Mouse (Mus musculus): ENCODE data around the gene Gzma. TPM values are rescaled to one million over a fixed set of nuclear protein-coding genes. Genes with fewer than 3 reads are reported as not detected.

The Gzma gene
- total RNA-seq, 2 experiments from 2014 or later, result not detected

DNA sequence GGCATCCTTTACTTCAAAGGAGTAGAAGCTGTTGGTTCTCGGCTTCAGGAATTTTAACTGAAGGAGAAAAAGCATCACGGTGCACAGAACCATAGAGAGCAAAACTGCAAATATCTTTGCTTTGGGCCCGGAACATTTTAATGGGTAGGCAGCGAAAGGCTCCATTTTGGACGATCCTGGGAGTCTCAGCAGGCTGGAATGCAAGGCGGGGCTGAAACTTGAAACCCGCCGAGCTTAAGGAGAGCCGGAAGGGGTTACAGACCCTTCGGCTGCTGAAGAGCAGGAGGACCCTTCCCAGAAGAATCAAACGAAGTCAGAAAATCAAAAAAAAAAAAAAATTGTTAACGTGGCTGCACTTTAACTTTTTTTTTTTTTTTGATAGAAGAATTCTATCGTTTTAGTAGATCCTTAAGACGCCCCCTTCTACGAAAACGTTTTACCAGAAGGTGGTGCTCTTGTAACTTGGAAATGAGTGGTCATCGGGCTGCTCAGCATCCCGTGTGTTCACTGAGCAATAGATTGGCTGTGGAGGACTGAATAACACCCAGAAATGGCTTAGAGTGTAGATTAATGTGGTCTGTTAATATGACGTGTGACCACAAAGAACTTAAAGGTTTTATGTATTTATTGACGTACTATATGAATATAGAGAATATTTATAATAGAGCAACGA is 54.4 kb downstream of the Gzma start, which contains the start of gene Gpx8:
Gene Gpx8, minus strand, starts transcription at position 200 of the 673 bp plus-strand sequence.
- peak; percentile 20 to 30 for DNase-seq (ENCODE audit: low spot score in 2 of 2)

DNA sequence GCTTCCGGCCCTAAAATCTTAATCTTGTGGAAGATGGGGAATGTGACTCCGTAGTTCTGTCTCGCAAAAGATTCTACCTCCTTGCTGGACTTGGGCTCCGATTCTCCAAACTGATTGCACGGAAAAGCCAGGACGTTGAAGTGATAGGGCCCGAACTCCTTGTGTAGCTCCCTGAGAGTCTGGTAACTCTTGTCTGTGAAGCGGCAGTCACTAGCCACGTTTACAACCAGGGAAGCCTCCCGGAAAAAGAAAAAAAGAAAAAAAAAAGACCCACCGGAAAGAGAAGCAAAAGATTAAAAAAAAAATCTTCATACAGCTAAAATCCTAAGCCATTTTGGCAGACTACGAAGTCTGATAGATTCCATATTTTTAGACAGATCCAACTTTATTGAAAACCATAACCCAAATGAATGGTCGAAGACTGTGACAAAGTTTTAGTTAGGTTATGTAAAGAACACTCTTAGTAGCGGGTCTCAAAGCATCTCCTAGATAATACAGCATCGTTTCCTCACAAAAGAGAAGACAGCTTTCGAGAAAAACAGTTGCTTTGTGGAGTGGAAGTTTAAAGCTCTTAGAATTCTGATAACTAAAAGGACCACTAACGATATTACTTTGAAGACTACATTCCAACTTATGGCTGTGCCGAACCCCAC is 55.2 kb downstream of the Gzma start:
- no peak for DNase-seq (ENCODE audit: low spot score in 2 of 2)

DNA sequence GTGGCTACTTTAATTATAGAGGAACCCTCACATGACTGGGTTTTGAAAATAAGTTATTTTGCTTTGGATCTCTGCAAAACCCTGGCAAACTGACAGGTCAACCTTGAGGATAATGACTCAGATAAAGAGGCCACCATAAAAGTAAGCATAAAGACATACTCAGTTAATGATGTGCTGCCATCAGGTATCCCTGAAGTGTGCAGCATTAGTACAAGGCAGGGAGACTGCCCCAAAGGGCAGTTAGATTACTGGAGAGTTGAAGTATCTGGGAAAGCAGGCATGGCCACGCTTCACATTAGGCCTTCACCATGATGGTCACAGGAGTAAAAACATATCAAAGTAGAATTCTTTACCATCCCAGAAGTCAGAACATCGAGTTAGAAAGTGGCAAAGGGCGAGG is 55.9 kb downstream of the Gzma start:
- no peak for DNase-seq (ENCODE audit: low spot score in 2 of 2)

Other genes starting within 250 kb of the Gzma start
- gene Mtrex, start 173.6 kb downstream of the Gzma start, total RNA-seq (2021), result 10 to 100 TPM; 46.3 to 46.7 TPM
- gene Dhx29, start 173.5 kb downstream of the Gzma start, total RNA-seq (2021), result 10 to 100 TPM; 21.4 to 21.9 TPM
- gene Ccno, start 113.2 kb downstream of the Gzma start, total RNA-seq (2021), result 1 to 10 TPM; 1.4 to 1.9 TPM
- gene Mcidas, start 107.1 kb downstream of the Gzma start, total RNA-seq (2021), result under 1 TPM; 0.30 to 0.45 TPM
- gene Cdc20b, start 65.9 kb downstream of the Gzma start, total RNA-seq (2021), result not detected
- gene Gpx8, start 54.6 kb downstream of the Gzma start, total RNA-seq (2021), result 1 to 10 TPM; 5.2 to 6.0 TPM
- gene Esm1, start 108.7 kb upstream of the Gzma start, total RNA-seq (2021), result under 1 TPM in 1 of 2 experiments, not detected in 1; 0.21 TPM
- under 1 TPM in 1 of 2 experiments, not detected in 1; 0.37 TPM for gene Gzmk, start 124.9 kb upstream of the Gzma start, total RNA-seq (2021)
- gene BC067074, start 192.2 kb upstream of the Gzma start, total RNA-seq (2021), result 1 to 10 TPM; 1.4 TPM

All from left cerebral cortex, adult 18-20 months (tissue).